ENCODE assay signal across 10 mouse cellular contexts in the genomic region with DNA sequence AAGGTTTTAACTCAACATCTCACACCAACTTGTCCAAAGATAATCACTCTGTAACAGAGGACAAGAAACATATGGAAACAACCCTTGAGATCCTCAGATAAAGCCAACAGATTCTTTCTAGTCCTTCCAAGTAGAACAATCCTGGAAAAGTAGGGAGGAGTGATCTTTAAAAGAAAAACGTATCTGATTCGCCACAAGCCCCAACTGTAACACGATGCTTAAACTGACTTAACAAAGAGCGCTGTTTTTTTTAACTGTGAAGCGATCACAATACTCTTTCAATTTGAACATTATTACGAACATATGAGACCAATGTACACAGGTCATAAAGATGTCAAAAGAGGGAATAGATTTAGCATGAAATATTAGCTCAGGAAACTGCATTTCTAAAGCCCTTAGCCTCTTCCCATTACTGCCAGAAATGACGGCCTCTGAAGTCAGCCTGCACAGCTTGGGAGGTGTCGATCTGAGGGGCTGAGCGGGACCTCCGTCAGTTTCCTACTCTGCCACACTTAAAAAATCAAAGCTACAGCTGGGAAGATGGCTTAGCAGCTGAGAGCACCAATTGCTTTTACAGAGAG.
DNase-seq lines count a peak whose midpoint lies in the region; ATAC-seq and TF ChIP-seq lines count a peak whose summit lies in the region.
"Had no signal": no experiment of that assay in that cellular context is flagged by ENCODE, and none has a peak within 500 bp of the region (broad histone marks: within the 10 kb centered on the region; RNA-seq: fewer than 3 reads in every experiment).

No protein-coding gene starts in this region.

- 31% methylated on average over 10 of the region's 10 CpGs for WGBS in embryonic facial prominence, embryonic 11.5 days
- WGBS in embryonic facial prominence, embryonic 10.5 days: 41% methylated on average over 10 of the region's 10 CpGs
- WGBS in lung, embryonic 14.5 days: 17% methylated on average over 10 of the region's 10 CpGs
- 8% methylated on average over 10 of the region's 10 CpGs for WGBS in embryonic facial prominence, embryonic 15.5 days
- 43% methylated on average over 10 of the region's 10 CpGs for WGBS in midbrain, embryonic 16.5 days

- H3K27me3 ChIP-seq in embryonic facial prominence, embryonic 11.5 days (ENCODE audit: control insufficient read depth, insufficient read depth, low read length): no peaks in the 10 kb centered on the region
- H3K27me3 ChIP-seq in embryonic facial prominence, embryonic 10.5 days (replicated peaks; ENCODE audit: low read depth, poor library complexity, severe bottlenecking): peaks cover 25% of the 10 kb centered on the region
- H3K27me3 ChIP-seq in lung, embryonic 14.5 days (ENCODE audit: insufficient read depth, low read length): no peaks in the 10 kb centered on the region
- no peaks in the 10 kb centered on the region for H3K27me3 ChIP-seq in embryonic facial prominence, embryonic 15.5 days
- no peaks in the 10 kb centered on the region for H3K27me3 ChIP-seq in midbrain, embryonic 16.5 days (ENCODE audit: control insufficient read depth, insufficient read depth, low read depth, low read length)

- DNase-seq in embryonic facial prominence, embryonic 11.5 days (ENCODE audit: low spot score): peak; percentile 56
- DNase-seq in embryonic facial prominence, embryonic 10.5 days (ENCODE audit: low spot score): no peak
- DNase-seq in lung, embryonic 14.5 days: peak; percentile 55
- no peak for DNase-seq in lung, adult 18-20 months
- no peak for DNase-seq in cerebellum, postnatal 14 days
- no peak for DNase-seq in cerebellum, postnatal 25 days
- DNase-seq: adrenal gland, postnatal 36 days had no signal

- H3K36me3 ChIP-seq in embryonic facial prominence, embryonic 11.5 days (replicated peaks; ENCODE audit: control insufficient read depth, insufficient read depth, low read depth, low read length): no peaks in the 10 kb centered on the region
- H3K36me3 ChIP-seq in embryonic facial prominence, embryonic 10.5 days (replicated peaks): no peaks in the 10 kb centered on the region
- no peaks in the 10 kb centered on the region for H3K36me3 ChIP-seq in lung, embryonic 14.5 days (ENCODE audit: insufficient read depth)
- H3K36me3 ChIP-seq in embryonic facial prominence, embryonic 15.5 days: no peaks in the 10 kb centered on the region
- no peaks in the 10 kb centered on the region for H3K36me3 ChIP-seq in midbrain, embryonic 16.5 days (ENCODE audit: control insufficient read depth, insufficient read depth, low read length)

- no peak overlapping the region for H3K27ac ChIP-seq in embryonic facial prominence, embryonic 11.5 days (replicated peaks; ENCODE audit: low read depth, low read length)
- no peak overlapping the region for H3K27ac ChIP-seq in embryonic facial prominence, embryonic 10.5 days (replicated peaks)
- no peak overlapping the region for H3K27ac ChIP-seq in lung, embryonic 14.5 days (ENCODE audit: low read depth)
- H3K27ac ChIP-seq in embryonic facial prominence, embryonic 15.5 days (replicated peaks): peak overlapping the region; percentile 61
- peak overlapping the region; percentile 60 for H3K27ac ChIP-seq in midbrain, embryonic 16.5 days (ENCODE audit: low read length)

- H3K4me3 ChIP-seq in embryonic facial prominence, embryonic 11.5 days (ENCODE audit: low read depth, low read length): no peak overlapping the region
- H3K4me3 ChIP-seq in embryonic facial prominence, embryonic 10.5 days: no peak overlapping the region
- no peak overlapping the region for H3K4me3 ChIP-seq in lung, embryonic 14.5 days (ENCODE audit: low read depth, low read length)
- no peak overlapping the region for H3K4me3 ChIP-seq in embryonic facial prominence, embryonic 15.5 days (replicated peaks)
- H3K4me3 ChIP-seq in midbrain, embryonic 16.5 days (ENCODE audit: low read depth, low read length): no peak overlapping the region
- H3K4me3 ChIP-seq: myocyte had no signal

- TF ChIP-seq CTCF in lung, embryonic 14.5 days (IDR thresholded peaks at IDR 0.05; ENCODE audit: low read depth): no peak

- H3K4me2 ChIP-seq in embryonic facial prominence, embryonic 11.5 days (ENCODE audit: low read depth, low read length): no peak overlapping the region
- H3K4me2 ChIP-seq in lung, embryonic 14.5 days: peak overlapping the region; percentile 5; the same call in 1 of the 2 replicates
- H3K4me2 ChIP-seq in embryonic facial prominence, embryonic 15.5 days (replicated peaks): no peak overlapping the region
- H3K4me2 ChIP-seq in midbrain, embryonic 16.5 days (ENCODE audit: low read length): no peak overlapping the region

- no peak for ATAC-seq in embryonic facial prominence, embryonic 11.5 days (replicated peaks; ENCODE audit: insufficient number of reproducible peaks, low FRiP score, low TSS enrichment, low read depth)
- peak; percentile 51 for ATAC-seq in lung, embryonic 14.5 days (ENCODE audit: insufficient read depth)
- peak; percentile 45; the same call in 1 of the 2 replicates for ATAC-seq in embryonic facial prominence, embryonic 15.5 days (ENCODE audit: insufficient number of reproducible peaks, low FRiP score, low TSS enrichment, low read depth)
- no peak for ATAC-seq in midbrain, embryonic 16.5 days

- H3K9me3 ChIP-seq in embryonic facial prominence, embryonic 11.5 days (replicated peaks; ENCODE audit: control insufficient read depth, low read length): no peaks in the 10 kb centered on the region
- H3K9me3 ChIP-seq in embryonic facial prominence, embryonic 10.5 days: no peaks in the 10 kb centered on the region
- H3K9me3 ChIP-seq in lung, embryonic 14.5 days (ENCODE audit: low read depth, low read length): no peaks in the 10 kb centered on the region
- no peaks in the 10 kb centered on the region for H3K9me3 ChIP-seq in embryonic facial prominence, embryonic 15.5 days (replicated peaks)
- no peaks in the 10 kb centered on the region for H3K9me3 ChIP-seq in midbrain, embryonic 16.5 days (replicated peaks; ENCODE audit: control insufficient read depth, low read length, poor library complexity, severe bottlenecking)

- no peaks in the 10 kb centered on the region for H3K4me1 ChIP-seq in embryonic facial prominence, embryonic 11.5 days (ENCODE audit: control insufficient read depth, insufficient read depth, low read length)
- H3K4me1 ChIP-seq in embryonic facial prominence, embryonic 10.5 days: peaks cover 34% of the 10 kb centered on the region
- no peaks in the 10 kb centered on the region; the same call in 1 of the 2 replicates for H3K4me1 ChIP-seq in lung, embryonic 14.5 days (ENCODE audit: insufficient read depth)
- H3K4me1 ChIP-seq in embryonic facial prominence, embryonic 15.5 days: peaks cover 12% of the 10 kb centered on the region; the same call in 1 of the 2 replicates
- H3K4me1 ChIP-seq in midbrain, embryonic 16.5 days (ENCODE audit: control insufficient read depth, insufficient read depth, low read length): peaks cover 42% of the 10 kb centered on the region

- no peak overlapping the region for H3K9ac ChIP-seq in embryonic facial prominence, embryonic 11.5 days (replicated peaks; ENCODE audit: low read length)
- H3K9ac ChIP-seq in lung, embryonic 14.5 days: no peak overlapping the region
- H3K9ac ChIP-seq in embryonic facial prominence, embryonic 15.5 days: no peak overlapping the region
- H3K9ac ChIP-seq in midbrain, embryonic 16.5 days (ENCODE audit: low read depth, low read length): 0 out of 2 replicates have a peak overlapping the region, but pooled peaks have one; percentile 40

Comparison
In these comparisons a context has a peak if more than half of its experiments do, and no peak if none do; other contexts are left out.
1. ATAC-seq: peak in lung, embryonic 14.5 days (single experiment) and embryonic facial prominence, embryonic 15.5 days (single experiment); none in embryonic facial prominence, embryonic 11.5 days (single experiment) and midbrain, embryonic 16.5 days (single experiment).
2. DNase-seq: peak in embryonic facial prominence, embryonic 11.5 days (single experiment) and lung, embryonic 14.5 days (single experiment); none in embryonic facial prominence, embryonic 10.5 days (single experiment), lung, adult 18-20 months (0 of 2), cerebellum, postnatal 14 days (0 of 2) and cerebellum, postnatal 25 days (0 of 2).
3. H3K27ac ChIP-seq: peak in embryonic facial prominence, embryonic 15.5 days (single experiment) and midbrain, embryonic 16.5 days (single experiment); none in embryonic facial prominence, embryonic 11.5 days (single experiment), embryonic facial prominence, embryonic 10.5 days (single experiment) and lung, embryonic 14.5 days (single experiment).